Mouse (Mus musculus) R1 (cell line): ENCODE data around the gene Rpl7l1.
A peak's percentile ranks its signal among the peaks of the same experiment; 100 is the strongest.
"Not testable (repeated sequence)": the region's sequence is repeated elsewhere in the genome, so short reads cannot be mapped to it uniquely, and the experiment has no call there.

Experiments
- DNase-seq: peaks from one replicate; pipeline ENCODE4 v3.0.0-alpha.2; 2018; ENCODE audit warnings: low read depth, low spot score

The Rpl7l1 gene

GRCm38 (mm10) chr17:46775070-46775469 is 7.4 kb downstream of the Rpl7l1 start:
- no peak for DNase-seq

- DNase-seq, result no peak
Measured at GRCm38 (mm10) chr17:46774131-46774472, 8.4 kb downstream of the Rpl7l1 start.

GRCm38 (mm10) chr17:46773278-46774130 is 9.0 kb downstream of the Rpl7l1 start:
- DNase-seq, result peak; percentile 61

- DNase-seq, result peak; percentile 96
Measured at GRCm38 (mm10) chr17:46772404-46773277, 9.8 kb downstream of the Rpl7l1 start, which contains the start of gene 2310039H08Rik. Gene 2310039H08Rik, plus strand, starts transcription at chr17:46772635.

GRCm38 (mm10) chr17:46772038-46772403 is 10.5 kb downstream of the Rpl7l1 start:
- DNase-seq, result no peak

- DNase-seq, result peak; percentile 47
Measured at GRCm38 (mm10) chr17:46771616-46772015, 10.9 kb downstream of the Rpl7l1 start.

GRCm38 (mm10) chr17:46771025-46771424 is 11.4 kb downstream of the Rpl7l1 start:
- DNase-seq, result no peak

- no peak for DNase-seq
Measured at GRCm38 (mm10) chr17:46770546-46770945, 11.9 kb downstream of the Rpl7l1 start.

GRCm38 (mm10) chr17:46767868-46768267 is 14.6 kb downstream of the Rpl7l1 start:
- DNase-seq, result no peak

GRCm38 (mm10) chr17:46764916-46765315 is 17.6 kb downstream of the Rpl7l1 start:
- DNase-seq, result not testable (repeated sequence)

GRCm38 (mm10) chr17:46763544-46763943 is 18.9 kb downstream of the Rpl7l1 start, which contains the start of gene Ptcra:
Gene Ptcra, minus strand, starts transcription at chr17:46763712.
- no peak for DNase-seq

- no peak for DNase-seq
Measured at GRCm38 (mm10) chr17:46758753-46759152, 23.7 kb downstream of the Rpl7l1 start.

- DNase-seq, result peak; percentile 99
Measured at GRCm38 (mm10) chr17:46751794-46752556, 30.5 kb downstream of the Rpl7l1 start, which contains the start of gene Cnpy3. Gene Cnpy3, minus strand, starts transcription at chr17:46752214.

GRCm38 (mm10) chr17:46751056-46751793 is 31.2 kb downstream of the Rpl7l1 start:
- no peak for DNase-seq

GRCm38 (mm10) chr17:46750580-46750979 is 31.9 kb downstream of the Rpl7l1 start:
- no peak for DNase-seq

GRCm38 (mm10) chr17:46749282-46749681 is 33.2 kb downstream of the Rpl7l1 start:
- DNase-seq, result no peak

GRCm38 (mm10) chr17:46747806-46748205 is 34.7 kb downstream of the Rpl7l1 start:
- DNase-seq, result no peak

GRCm38 (mm10) chr17:46747234-46747633 is 35.2 kb downstream of the Rpl7l1 start:
- no peak for DNase-seq

GRCm38 (mm10) chr17:46745506-46745905 is 37.0 kb downstream of the Rpl7l1 start:
- DNase-seq, result no peak

GRCm38 (mm10) chr17:46742986-46743385 is 39.5 kb downstream of the Rpl7l1 start:
- no peak for DNase-seq

GRCm38 (mm10) chr17:46741305-46741704 is 41.2 kb downstream of the Rpl7l1 start:
- DNase-seq, result no peak
